Mouse (Mus musculus): Measurements from ENCODE around the gene Cblc. TPM values are rescaled to one million over a fixed set of nuclear protein-coding genes. Genes with fewer than 3 reads are reported as not detected.

Cblc gene
- polyA plus RNA-seq, 2 experiments, result 5.9 to 8.6 TPM

DNA sequence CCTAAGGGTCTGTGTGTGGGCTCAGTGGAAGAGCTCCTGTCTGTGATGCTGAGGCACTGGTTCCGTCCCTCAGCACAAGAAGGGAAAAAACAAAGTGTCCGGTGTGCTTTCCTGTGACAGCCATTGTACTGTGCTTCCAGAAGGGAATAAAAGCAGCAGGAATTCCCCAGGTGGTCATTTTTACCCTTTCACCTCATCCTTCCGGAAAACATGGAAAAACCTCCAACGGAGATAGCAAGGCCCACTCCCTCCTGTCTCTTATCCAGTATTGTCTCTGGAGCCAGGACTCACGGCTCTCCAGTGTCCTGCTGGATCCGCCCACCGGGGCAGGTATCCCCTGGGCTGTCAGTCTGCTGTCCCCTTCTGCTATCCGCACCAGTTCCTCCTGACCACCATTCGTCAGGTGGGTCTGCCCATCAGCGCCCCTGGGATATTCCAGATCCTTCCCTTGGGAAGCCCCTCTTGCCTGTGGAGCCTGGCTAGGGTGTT, 62.4 kb downstream of the Cblc start:
- no peak for TF ChIP-seq POLR2A (IDR thresholded peaks at IDR 0.05; ENCODE audit: borderline replicate concordance, extremely low read depth, insufficient read depth, insufficient read length)
- DNase-seq (ENCODE audit: low spot score) (no peak), ATAC-seq (ENCODE audit: low FRiP score, low read depth) (no peak)
- Histone ChIP-seq H3K27me3 (ENCODE audit: control insufficient read depth, insufficient read depth, low read length) (no peaks in the 10 kb centered on the region), H3K36me3 (ENCODE audit: control insufficient read depth, insufficient read depth, low read length) (peaks cover 73% of the 10 kb centered on the region), H3K4me3 (replicated peaks; ENCODE audit: low read length) (no peak overlapping the region), H3K4me2 (replicated peaks; ENCODE audit: low read depth, low read length, severe bottlenecking) (no peak overlapping the region), H3K9ac (ENCODE audit: low read depth, low read length, severe bottlenecking) (no peak overlapping the region), H3K9me3 (ENCODE audit: control insufficient read depth, low read length) (no peaks in the 10 kb centered on the region), H3K4me1 (ENCODE audit: control insufficient read depth, insufficient read depth, low read length) (no peaks in the 10 kb centered on the region), H3K27ac (replicated peaks; ENCODE audit: low read depth, low read length) (no peak overlapping the region)
- 87% methylated on average over 10 of the region's 10 CpGs for WGBS

Other genes with a start within 250 kb of the Cblc start
- 84.9 and 118 TPM in 2 replicates for gene Ppp1r37, start 233.7 kb downstream of the Cblc start, polyA plus RNA-seq (2012; rRNA removed)
- gene Ppp1r37, start 233.7 kb downstream of the Cblc start, polyA plus RNA-seq (2014; fragmentation: Nextera tagmentation; extraction: Ambion mirVana), result 5.6 and 6.4 TPM in 2 replicates
- gene Zfp296, start 219.5 kb downstream of the Cblc start, polyA plus RNA-seq (2012; rRNA removed), result 2.2 and 2.7 TPM in 2 replicates
- gene Zfp296, start 219.5 kb downstream of the Cblc start, polyA plus RNA-seq (2014; fragmentation: Nextera tagmentation; extraction: Ambion mirVana), result 0.68 and 1.8 TPM in 2 replicates
- gene Gemin7, start 219.2 kb downstream of the Cblc start, polyA plus RNA-seq (2012; rRNA removed), result 70.6 and 75.8 TPM in 2 replicates
- gene Gemin7, start 219.2 kb downstream of the Cblc start, polyA plus RNA-seq (2014; fragmentation: Nextera tagmentation; extraction: Ambion mirVana), result 171 TPM in 2 replicates
- gene Clasrp, start 192.3 kb downstream of the Cblc start, polyA plus RNA-seq (2012; rRNA removed), result 174 and 235 TPM in 2 replicates
- gene Clasrp, start 192.3 kb downstream of the Cblc start, polyA plus RNA-seq (2014; fragmentation: Nextera tagmentation; extraction: Ambion mirVana), result 46.5 and 57.5 TPM in 2 replicates
- gene Relb, start 167.4 kb downstream of the Cblc start, polyA plus RNA-seq (2012; rRNA removed), result 13.4 and 15.7 TPM in 2 replicates
- gene Relb, start 167.4 kb downstream of the Cblc start, polyA plus RNA-seq (2014; fragmentation: Nextera tagmentation; extraction: Ambion mirVana), result 9.8 and 10.5 TPM in 2 replicates
- gene Clptm1, start 131.8 kb downstream of the Cblc start, polyA plus RNA-seq (2012; rRNA removed), result 68.8 and 85.9 TPM in 2 replicates
- gene Clptm1, start 131.8 kb downstream of the Cblc start, polyA plus RNA-seq (2014; fragmentation: Nextera tagmentation; extraction: Ambion mirVana), result 90.2 and 95.4 TPM in 2 replicates
- gene Apoc2, start 118.9 kb downstream of the Cblc start, polyA plus RNA-seq (2012; rRNA removed), result 1.2 and 1.4 TPM in 2 replicates
- gene Apoc2, start 118.9 kb downstream of the Cblc start, polyA plus RNA-seq (2014; fragmentation: Nextera tagmentation; extraction: Ambion mirVana), result 1.5 TPM in 1 of 2 replicates, not detected in the other
- not detected in 2 replicates for gene Gm44805, start 115.4 kb downstream of the Cblc start, polyA plus RNA-seq (2012; rRNA removed)
- gene Gm44805, start 115.4 kb downstream of the Cblc start, polyA plus RNA-seq (2014; fragmentation: Nextera tagmentation; extraction: Ambion mirVana), result not detected in 2 replicates
- 0.14 TPM in 1 of 2 replicates, not detected in the other for gene Apoc4, start 115.3 kb downstream of the Cblc start, polyA plus RNA-seq (2012; rRNA removed)
- not detected in 2 replicates for gene Apoc4, start 115.3 kb downstream of the Cblc start, polyA plus RNA-seq (2014; fragmentation: Nextera tagmentation; extraction: Ambion mirVana)
- 9.1 and 16.4 TPM in 2 replicates for gene Apoc1, start 104.1 kb downstream of the Cblc start, polyA plus RNA-seq (2012; rRNA removed)
- gene Apoc1, start 104.1 kb downstream of the Cblc start, polyA plus RNA-seq (2014; fragmentation: Nextera tagmentation; extraction: Ambion mirVana), result 30.7 and 36.5 TPM in 2 replicates
- gene Apoe, start 97.6 kb downstream of the Cblc start, polyA plus RNA-seq (2012; rRNA removed), result 365 and 376 TPM in 2 replicates
- gene Apoe, start 97.6 kb downstream of the Cblc start, polyA plus RNA-seq (2014; fragmentation: Nextera tagmentation; extraction: Ambion mirVana), result 413 and 469 TPM in 2 replicates
- 101 and 123 TPM in 2 replicates for gene Tomm40, start 81.4 kb downstream of the Cblc start, polyA plus RNA-seq (2012; rRNA removed)
- 124 and 129 TPM in 2 replicates for gene Tomm40, start 81.4 kb downstream of the Cblc start, polyA plus RNA-seq (2014; fragmentation: Nextera tagmentation; extraction: Ambion mirVana)
- gene Nectin2, start 46.3 kb downstream of the Cblc start, polyA plus RNA-seq (2012; rRNA removed), result 58.9 and 72.1 TPM in 2 replicates
- gene Nectin2, start 46.3 kb downstream of the Cblc start, polyA plus RNA-seq (2014; fragmentation: Nextera tagmentation; extraction: Ambion mirVana), result 71.3 and 80.8 TPM in 2 replicates
- 94.3 and 108 TPM in 2 replicates for gene Bcam, start 25.8 kb downstream of the Cblc start, polyA plus RNA-seq (2012; rRNA removed)
- gene Bcam, start 25.8 kb downstream of the Cblc start, polyA plus RNA-seq (2014; fragmentation: Nextera tagmentation; extraction: Ambion mirVana), result 114 and 116 TPM in 2 replicates
- gene Bcl3, start 26.0 kb upstream of the Cblc start, polyA plus RNA-seq (2012; rRNA removed), result 5.5 and 7.6 TPM in 2 replicates
- gene Bcl3, start 26.0 kb upstream of the Cblc start, polyA plus RNA-seq (2014; fragmentation: Nextera tagmentation; extraction: Ambion mirVana), result 3.1 and 4.7 TPM in 2 replicates
- gene Gm19345, start 55.2 kb upstream of the Cblc start, polyA plus RNA-seq (2012; rRNA removed), result 0.12 and 0.13 TPM in 2 replicates
- gene Gm19345, start 55.2 kb upstream of the Cblc start, polyA plus RNA-seq (2014; fragmentation: Nextera tagmentation; extraction: Ambion mirVana), result not detected in 2 replicates
- gene Ceacam16, start 64.5 kb upstream of the Cblc start, polyA plus RNA-seq (2012; rRNA removed), result 0.11 and 0.18 TPM in 2 replicates
- not detected in 2 replicates for gene Ceacam16, start 64.5 kb upstream of the Cblc start, polyA plus RNA-seq (2014; fragmentation: Nextera tagmentation; extraction: Ambion mirVana)
- gene Ceacam19, start 91.2 kb upstream of the Cblc start, polyA plus RNA-seq (2012; rRNA removed), result 2.1 and 2.2 TPM in 2 replicates
- gene Ceacam19, start 91.2 kb upstream of the Cblc start, polyA plus RNA-seq (2014; fragmentation: Nextera tagmentation; extraction: Ambion mirVana), result 3.4 and 4.9 TPM in 2 replicates
- 17.2 and 18.2 TPM in 2 replicates for gene Pvr, start 124.4 kb upstream of the Cblc start, polyA plus RNA-seq (2012; rRNA removed)
- gene Pvr, start 124.4 kb upstream of the Cblc start, polyA plus RNA-seq (2014; fragmentation: Nextera tagmentation; extraction: Ambion mirVana), result 7.7 and 9.4 TPM in 2 replicates
- 0.09 and 0.17 TPM in 2 replicates for gene Igsf23, start 153.9 kb upstream of the Cblc start, polyA plus RNA-seq (2012; rRNA removed)
- gene Igsf23, start 153.9 kb upstream of the Cblc start, polyA plus RNA-seq (2014; fragmentation: Nextera tagmentation; extraction: Ambion mirVana), result 0.23 and 0.30 TPM in 2 replicates
- gene Ceacam20, start 168.6 kb upstream of the Cblc start, polyA plus RNA-seq (2012; rRNA removed), result 0.04 TPM in 1 of 2 replicates, not detected in the other
- gene Ceacam20, start 168.6 kb upstream of the Cblc start, polyA plus RNA-seq (2014; fragmentation: Nextera tagmentation; extraction: Ambion mirVana), result not detected in 2 replicates
- gene Nlrp9b, start 194.7 kb upstream of the Cblc start, polyA plus RNA-seq (2012; rRNA removed), result not detected in 2 replicates
- not detected in 2 replicates for gene Nlrp9b, start 194.7 kb upstream of the Cblc start, polyA plus RNA-seq (2014; fragmentation: Nextera tagmentation; extraction: Ambion mirVana)

Data from limb, embryonic 14.5 days (tissue).